Mouse (Mus musculus): ENCODE data around the gene Map2k6.
A peak's percentile ranks its signal among the peaks of the same experiment; 100 is the strongest.

GRCm38 (mm10) chr11:110357756-110358551 lies 41.0 kb upstream of the Map2k6 start:
- peak; percentile 53; the same call in 1 of the 2 replicates for TF ChIP-seq CTCF (IDR thresholded peaks at IDR 0.05; ENCODE audit: low read depth, low read length)
- no peak for TF ChIP-seq POLR2A (IDR thresholded peaks at IDR 0.05; ENCODE audit: extremely low read depth, insufficient read depth, low read length)

Data from liver, adult 2 months (tissue).